Mouse (Mus musculus): ENCODE measurements around the gene Tsc22d2. TPM values are rescaled to one million over a fixed set of nuclear protein-coding genes. Genes with fewer than 3 reads are reported as not detected.

The Tsc22d2 gene
- total and polyA plus RNA-seq, 3 experiments: 15.8 to 37.2 (median 27.9) TPM

- ATAC-seq (ENCODE audit: extremely low read depth, insufficient number of reproducible peaks, low FRiP score, poor library complexity, severe bottlenecking) (no peak), DNase-seq (ENCODE audit: low spot score) (no peak)
- H3K9me3 ChIP-seq (replicated peaks): no peaks in the 10 kb centered on the region
- TF ChIP-seq CTCF (IDR thresholded peaks at IDR 0.05; ENCODE audit: low read depth, low read length) (no peak), GATA1 (IDR thresholded peaks at IDR 0.05; ENCODE audit: borderline replicate concordance, low read length) (no peak), POLR2AphosphoS5 (IDR thresholded peaks at IDR 0.05; ENCODE audit: insufficient replicate concordance, low read depth, low read length) (no peak), TAL1 (conservative IDR thresholded peaks at IDR 0.05; ENCODE audit: low read depth, low read length) (no peak), GATA2 (IDR thresholded peaks at IDR 0.05; ENCODE audit: borderline replicate concordance, low read depth, low read length) (no peak)
- H3K27me3 ChIP-seq (ENCODE audit: insufficient read depth, low read length): peaks cover 14% of the 10 kb centered on the region
- H3K4me3 ChIP-seq (ENCODE audit: low read depth, low read length): no peak overlapping the region
- H3K4me1 ChIP-seq (ENCODE audit: insufficient read depth, low read depth, low read length): peaks cover 4% of the 10 kb centered on the region; the same call in 1 of the 2 replicates
- H3K36me3 ChIP-seq (replicated peaks): no peaks in the 10 kb centered on the region
Observed at GRCm38 (mm10) chr3:58376713-58377112, 37.8 kb upstream of the Tsc22d2 start.

GRCm38 (mm10) chr3:58377589-58378134 lies 36.9 kb upstream of the Tsc22d2 start:
- no peak for ATAC-seq (ENCODE audit: extremely low read depth, insufficient number of reproducible peaks, low FRiP score, poor library complexity, severe bottlenecking)
- no peak overlapping the region for H3K4me3 ChIP-seq (ENCODE audit: low read depth, low read length)
- H3K9me3 ChIP-seq (replicated peaks): no peaks in the 10 kb centered on the region
- TF ChIP-seq POLR2AphosphoS5 (IDR thresholded peaks at IDR 0.05; ENCODE audit: insufficient replicate concordance, low read depth, low read length) (no peak), GATA1 (IDR thresholded peaks at IDR 0.05; ENCODE audit: borderline replicate concordance, low read length) (no peak), GATA2 (IDR thresholded peaks at IDR 0.05; ENCODE audit: borderline replicate concordance, low read depth, low read length) (no peak), CTCF (IDR thresholded peaks at IDR 0.05; ENCODE audit: low read depth, low read length) (no peak), TAL1 (conservative IDR thresholded peaks at IDR 0.05; ENCODE audit: low read depth, low read length) (no peak)
- no peaks in the 10 kb centered on the region for H3K36me3 ChIP-seq (replicated peaks)
- peaks cover 4% of the 10 kb centered on the region; the same call in 1 of the 2 replicates for H3K4me1 ChIP-seq (ENCODE audit: insufficient read depth, low read depth, low read length)
- peaks cover 10% of the 10 kb centered on the region for H3K27me3 ChIP-seq (ENCODE audit: insufficient read depth, low read length)
- DNase-seq (ENCODE audit: low spot score): no peak

- DNase-seq (ENCODE audit: low spot score) (no peak), ATAC-seq (ENCODE audit: extremely low read depth, insufficient number of reproducible peaks, low FRiP score, poor library complexity, severe bottlenecking) (no peak)
- Histone ChIP-seq H3K4me1 (ENCODE audit: insufficient read depth, low read depth, low read length) (no peaks in the 10 kb centered on the region), H3K9me3 (replicated peaks) (no peaks in the 10 kb centered on the region), H3K36me3 (replicated peaks) (no peaks in the 10 kb centered on the region), H3K4me3 (ENCODE audit: low read depth, low read length) (no peak overlapping the region), H3K27me3 (ENCODE audit: insufficient read depth, low read length) (peaks cover 16% of the 10 kb centered on the region)
- no peak for TF ChIP-seq GATA2 (IDR thresholded peaks at IDR 0.05; ENCODE audit: borderline replicate concordance, low read depth, low read length)
- no peak for TF ChIP-seq CTCF (IDR thresholded peaks at IDR 0.05; ENCODE audit: low read depth, low read length)
- no peak for TF ChIP-seq POLR2AphosphoS5 (IDR thresholded peaks at IDR 0.05; ENCODE audit: insufficient replicate concordance, low read depth, low read length)
- no peak for TF ChIP-seq GATA1 (IDR thresholded peaks at IDR 0.05; ENCODE audit: borderline replicate concordance, low read length)
- no peak for TF ChIP-seq TAL1 (conservative IDR thresholded peaks at IDR 0.05; ENCODE audit: low read depth, low read length)
Observed at GRCm38 (mm10) chr3:58382676-58383075, 31.8 kb upstream of the Tsc22d2 start.

- no peaks in the 10 kb centered on the region for H3K9me3 ChIP-seq (replicated peaks)
- no peak overlapping the region for H3K4me3 ChIP-seq (ENCODE audit: low read depth, low read length)
- TF ChIP-seq CTCF (IDR thresholded peaks at IDR 0.05; ENCODE audit: low read depth, low read length): no peak
- no peak for TF ChIP-seq GATA1 (IDR thresholded peaks at IDR 0.05; ENCODE audit: borderline replicate concordance, low read length)
- TF ChIP-seq GATA2 (IDR thresholded peaks at IDR 0.05; ENCODE audit: borderline replicate concordance, low read depth, low read length): no peak
- TF ChIP-seq POLR2AphosphoS5 (IDR thresholded peaks at IDR 0.05; ENCODE audit: insufficient replicate concordance, low read depth, low read length): no peak
- TF ChIP-seq TAL1 (conservative IDR thresholded peaks at IDR 0.05; ENCODE audit: low read depth, low read length): no peak
- H3K4me1 ChIP-seq (ENCODE audit: insufficient read depth, low read depth, low read length): no peaks in the 10 kb centered on the region
- no peak for DNase-seq (ENCODE audit: low spot score)
- H3K27me3 ChIP-seq (ENCODE audit: insufficient read depth, low read length): peaks cover 16% of the 10 kb centered on the region; the same call in 1 of the 2 replicates
- H3K36me3 ChIP-seq (replicated peaks): no peaks in the 10 kb centered on the region
- no peak for ATAC-seq (ENCODE audit: extremely low read depth, insufficient number of reproducible peaks, low FRiP score, poor library complexity, severe bottlenecking)
Observed at GRCm38 (mm10) chr3:58385060-58385459, 29.5 kb upstream of the Tsc22d2 start.

GRCm38 (mm10) chr3:58388731-58389130 lies 25.8 kb upstream of the Tsc22d2 start:
- Histone ChIP-seq H3K9me3 (replicated peaks) (no peaks in the 10 kb centered on the region), H3K27me3 (ENCODE audit: insufficient read depth, low read length) (peaks cover 23% of the 10 kb centered on the region; the same call in 1 of the 2 replicates), H3K4me3 (ENCODE audit: low read depth, low read length) (no peak overlapping the region), H3K4me1 (ENCODE audit: insufficient read depth, low read depth, low read length) (no peaks in the 10 kb centered on the region), H3K36me3 (replicated peaks) (no peaks in the 10 kb centered on the region)
- ATAC-seq (ENCODE audit: extremely low read depth, insufficient number of reproducible peaks, low FRiP score, poor library complexity, severe bottlenecking): no peak
- no peak for DNase-seq (ENCODE audit: low spot score)
- TF ChIP-seq POLR2AphosphoS5 (IDR thresholded peaks at IDR 0.05; ENCODE audit: insufficient replicate concordance, low read depth, low read length) (no peak), TAL1 (conservative IDR thresholded peaks at IDR 0.05; ENCODE audit: low read depth, low read length) (no peak), GATA2 (IDR thresholded peaks at IDR 0.05; ENCODE audit: borderline replicate concordance, low read depth, low read length) (no peak), CTCF (IDR thresholded peaks at IDR 0.05; ENCODE audit: low read depth, low read length) (no peak), GATA1 (IDR thresholded peaks at IDR 0.05; ENCODE audit: borderline replicate concordance, low read length) (no peak)

- no peak for ATAC-seq (ENCODE audit: extremely low read depth, insufficient number of reproducible peaks, low FRiP score, poor library complexity, severe bottlenecking)
- no peak for DNase-seq (ENCODE audit: low spot score)
- no peak for TF ChIP-seq CTCF (IDR thresholded peaks at IDR 0.05; ENCODE audit: low read depth, low read length)
- no peak for TF ChIP-seq GATA2 (IDR thresholded peaks at IDR 0.05; ENCODE audit: borderline replicate concordance, low read depth, low read length)
- TF ChIP-seq POLR2AphosphoS5 (IDR thresholded peaks at IDR 0.05; ENCODE audit: insufficient replicate concordance, low read depth, low read length): no peak
- TF ChIP-seq TAL1 (conservative IDR thresholded peaks at IDR 0.05; ENCODE audit: low read depth, low read length): no peak
- no peak for TF ChIP-seq GATA1 (IDR thresholded peaks at IDR 0.05; ENCODE audit: borderline replicate concordance, low read length)
Observed at GRCm38 (mm10) chr3:58398541-58398940, 16.0 kb upstream of the Tsc22d2 start.

More at GRCm38 (mm10) chr3:58398541-58398940, 16.0 kb upstream of the Tsc22d2 start:
- Histone ChIP-seq H3K27me3 (ENCODE audit: insufficient read depth, low read length) (peaks cover 6% of the 10 kb centered on the region), H3K9me3 (replicated peaks) (no peaks in the 10 kb centered on the region), H3K36me3 (replicated peaks) (no peaks in the 10 kb centered on the region), H3K4me1 (ENCODE audit: insufficient read depth, low read depth, low read length) (no peaks in the 10 kb centered on the region; the same call in 1 of the 2 replicates), H3K4me3 (ENCODE audit: low read depth, low read length) (no peak overlapping the region)

Measured in G1E (cell line).